Mouse (Mus musculus): ENCODE measurements around the gene Il15ra. TPM values are rescaled to one million over a fixed set of nuclear protein-coding genes. Genes with fewer than 3 reads are reported as not detected.
"Not testable (repeated sequence)": the region's sequence is repeated elsewhere in the genome, so short reads cannot be mapped to it uniquely, and the experiment has no call there.

The Il15ra gene
- total and polyA plus RNA-seq, 2 experiments from 2014 or later = 1.00 to 1.3 TPM

- 30% methylated on average over 6 of the region's 6 CpGs for WGBS
- Histone ChIP-seq H3K9me3 (ENCODE audit: low read length) (no peaks in the 10 kb centered on the region), H3K27ac (ENCODE audit: low read depth, low read length) (no peak overlapping the region), H3K4me3 (ENCODE audit: low read depth, low read length) (peak overlapping the region; percentile 49), H3K9ac (no peak overlapping the region), H3K4me2 (ENCODE audit: low read depth) (peak overlapping the region; percentile 99), H3K36me3 (ENCODE audit: insufficient read depth) (no peaks in the 10 kb centered on the region), H3K4me1 (ENCODE audit: insufficient read depth) (peaks cover 7% of the 10 kb centered on the region; the same call in 1 of the 2 replicates), H3K27me3 (ENCODE audit: insufficient read depth, low read length) (0 out of 2 replicates have a peak, but pooled peaks cover 4% of the 10 kb centered on the region)
- ATAC-seq = no peak; the same call in 1 of the 2 replicates
- no peak for TF ChIP-seq CTCF (IDR thresholded peaks at IDR 0.05; ENCODE audit: low read depth)
- DNase-seq = peak; percentile 30
These were observed 1.6 kb downstream of the Il15ra start for GRCm38 (mm10) chr2:11706746-11707065.

DNA sequence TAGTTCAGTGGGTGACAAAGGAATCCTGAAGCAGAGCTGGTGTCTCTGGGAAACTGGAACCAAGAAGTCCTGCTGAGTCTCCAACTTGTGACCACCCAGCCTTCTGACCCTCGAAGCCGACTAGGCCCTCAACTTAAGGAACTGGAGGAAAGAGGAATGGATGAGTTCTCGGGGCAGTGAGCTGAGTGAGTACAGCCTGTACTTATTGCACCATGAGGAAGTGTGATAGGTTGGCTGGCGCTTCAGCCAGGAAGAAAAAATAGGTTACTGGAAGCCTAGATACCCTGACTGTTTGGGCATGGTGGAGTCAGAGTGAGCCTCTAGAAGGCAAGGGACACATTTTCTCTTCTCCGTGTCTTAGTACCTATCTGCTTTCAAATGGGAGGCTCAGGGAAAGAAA lies 3.4 kb downstream of the Il15ra start:
- H3K9me3 ChIP-seq (ENCODE audit: low read length) = no peaks in the 10 kb centered on the region
- H3K27ac ChIP-seq (ENCODE audit: low read depth, low read length) = no peak overlapping the region
- H3K27me3 ChIP-seq (ENCODE audit: insufficient read depth, low read length) = 0 out of 2 replicates have a peak, but pooled peaks cover 4% of the 10 kb centered on the region
- no peak for TF ChIP-seq CTCF (IDR thresholded peaks at IDR 0.05; ENCODE audit: low read depth)
- ATAC-seq (no peak), DNase-seq (no peak)
- H3K4me1 ChIP-seq (ENCODE audit: insufficient read depth) = peaks cover 7% of the 10 kb centered on the region; the same call in 1 of the 2 replicates
- no peak overlapping the region for H3K9ac ChIP-seq
- WGBS = 80% methylated on average over 5 of the region's 5 CpGs
- no peak overlapping the region for H3K4me3 ChIP-seq (ENCODE audit: low read depth, low read length)
- no peaks in the 10 kb centered on the region for H3K36me3 ChIP-seq (ENCODE audit: insufficient read depth)
- H3K4me2 ChIP-seq (ENCODE audit: low read depth) = no peak overlapping the region

DNA sequence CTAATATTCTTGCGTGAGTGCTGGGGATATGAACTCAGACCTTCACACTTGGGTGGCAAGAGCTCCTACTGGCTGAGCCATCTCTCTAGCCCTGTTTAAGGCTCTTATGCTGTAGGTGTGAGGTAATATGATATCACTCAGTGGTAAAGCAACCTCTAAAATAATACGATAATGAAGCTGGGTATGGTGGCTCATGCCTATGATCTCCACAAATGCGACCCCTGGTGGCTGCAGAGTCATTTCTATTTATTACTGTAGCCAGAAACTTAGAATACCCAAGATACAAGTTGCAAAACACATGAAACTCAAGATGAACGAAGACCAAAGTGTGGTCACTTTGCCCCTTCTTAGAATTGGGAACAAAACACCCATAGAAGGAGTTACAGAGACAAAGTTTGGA lies 5.0 kb downstream of the Il15ra start:
- H3K27me3 ChIP-seq (ENCODE audit: insufficient read depth, low read length); H3K9me3 ChIP-seq (ENCODE audit: low read length); ATAC-seq; H3K4me2 ChIP-seq (ENCODE audit: low read depth); H3K27ac ChIP-seq (ENCODE audit: low read depth, low read length); H3K4me3 ChIP-seq (ENCODE audit: low read depth, low read length); H3K36me3 ChIP-seq (ENCODE audit: insufficient read depth); H3K4me1 ChIP-seq (ENCODE audit: insufficient read depth); H3K9ac ChIP-seq: not testable (repeated sequence)
- WGBS = 51% methylated on average over 4 of the region's 4 CpGs
- peak; percentile 47 for TF ChIP-seq CTCF (IDR thresholded peaks at IDR 0.05; ENCODE audit: low read depth)
- peak; percentile 11 for DNase-seq

- Histone ChIP-seq H3K4me3 (ENCODE audit: low read depth, low read length) (no peak overlapping the region), H3K27ac (ENCODE audit: low read depth, low read length) (no peak overlapping the region), H3K27me3 (ENCODE audit: insufficient read depth, low read length) (no peaks in the 10 kb centered on the region), H3K36me3 (ENCODE audit: insufficient read depth) (no peaks in the 10 kb centered on the region), H3K9ac (no peak overlapping the region), H3K9me3 (ENCODE audit: low read length) (no peaks in the 10 kb centered on the region), H3K4me2 (ENCODE audit: low read depth) (no peak overlapping the region), H3K4me1 (ENCODE audit: insufficient read depth) (no peaks in the 10 kb centered on the region)
- 85% methylated on average over 6 of the region's 6 CpGs for WGBS
- no peak for ATAC-seq
- no peak for TF ChIP-seq CTCF (IDR thresholded peaks at IDR 0.05; ENCODE audit: low read depth)
- DNase-seq = no peak
These were observed 7.4 kb downstream of the Il15ra start for GRCm38 (mm10) chr2:11712483-11712990.

DNA sequence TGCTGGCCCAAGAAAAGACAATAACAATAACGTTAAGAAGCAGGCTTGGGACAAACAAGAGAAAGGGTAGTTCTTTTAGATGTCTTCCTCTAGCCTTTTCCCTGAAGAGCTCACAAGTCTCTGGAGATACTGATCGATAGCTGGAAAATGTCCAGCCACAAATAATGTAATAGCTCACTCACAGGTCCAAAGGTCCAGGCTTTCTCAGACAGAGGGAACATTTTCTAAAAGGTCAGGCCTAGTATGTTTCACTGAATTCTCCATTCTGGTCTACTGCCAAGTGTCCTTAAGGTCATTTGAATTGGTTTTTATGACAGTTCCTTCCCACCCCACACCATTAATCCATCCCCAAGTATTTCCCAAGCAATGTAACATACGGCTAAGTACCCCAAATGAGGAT lies 7.9 kb downstream of the Il15ra start:
- 65% methylated on average over 3 of the region's 3 CpGs for WGBS
- no peak overlapping the region for H3K27ac ChIP-seq (ENCODE audit: low read depth, low read length)

DNA sequence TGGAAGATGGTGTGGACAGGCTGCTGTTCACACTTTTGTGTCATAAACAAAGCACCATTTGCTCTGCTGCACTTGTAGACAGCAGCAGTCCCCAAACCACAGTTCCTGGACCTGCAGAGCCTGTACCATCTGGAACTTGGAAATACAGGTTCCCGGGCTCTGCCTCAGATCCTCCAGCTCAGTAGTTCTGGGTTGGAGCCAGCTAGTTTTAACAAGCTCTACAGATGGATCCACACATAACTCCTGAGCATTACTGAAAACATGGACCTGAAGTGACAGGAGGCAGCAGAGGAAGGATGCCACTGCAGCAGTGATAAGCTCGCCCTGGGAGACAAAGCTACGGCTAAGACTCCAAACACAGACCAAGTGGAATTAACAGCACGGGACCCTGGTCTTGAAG lies 9.4 kb downstream of the Il15ra start:
- peak; percentile 65 for ATAC-seq
- DNase-seq = peak; percentile 39
- no peak overlapping the region for H3K27ac ChIP-seq (ENCODE audit: low read depth, low read length)
- H3K36me3 ChIP-seq (ENCODE audit: insufficient read depth) = no peaks in the 10 kb centered on the region
- no peak overlapping the region for H3K4me3 ChIP-seq (ENCODE audit: low read depth, low read length)
- H3K4me2 ChIP-seq (ENCODE audit: low read depth) = no peak overlapping the region
- H3K9me3 ChIP-seq (ENCODE audit: low read length) = no peaks in the 10 kb centered on the region
- no peak for TF ChIP-seq CTCF (IDR thresholded peaks at IDR 0.05; ENCODE audit: low read depth)
- WGBS = 68% methylated on average over 4 of the region's 4 CpGs
- H3K4me1 ChIP-seq (ENCODE audit: insufficient read depth) = no peaks in the 10 kb centered on the region
- H3K9ac ChIP-seq = no peak overlapping the region
- no peaks in the 10 kb centered on the region for H3K27me3 ChIP-seq (ENCODE audit: insufficient read depth, low read length)

More for the DNA sequence above, 7.9 kb downstream of the Il15ra start:
- Histone ChIP-seq H3K27me3 (ENCODE audit: insufficient read depth, low read length) (no peaks in the 10 kb centered on the region), H3K4me2 (ENCODE audit: low read depth) (no peak overlapping the region), H3K4me3 (ENCODE audit: low read depth, low read length) (no peak overlapping the region), H3K36me3 (ENCODE audit: insufficient read depth) (no peaks in the 10 kb centered on the region), H3K4me1 (ENCODE audit: insufficient read depth) (no peaks in the 10 kb centered on the region), H3K9ac (no peak overlapping the region), H3K9me3 (ENCODE audit: low read length) (no peaks in the 10 kb centered on the region)
- DNase-seq = no peak
- no peak for ATAC-seq
- no peak for TF ChIP-seq CTCF (IDR thresholded peaks at IDR 0.05; ENCODE audit: low read depth)

- Histone ChIP-seq H3K27ac (ENCODE audit: low read depth, low read length) (no peak overlapping the region), H3K4me3 (ENCODE audit: low read depth, low read length) (no peak overlapping the region), H3K4me2 (ENCODE audit: low read depth) (no peak overlapping the region), H3K36me3 (ENCODE audit: insufficient read depth) (no peaks in the 10 kb centered on the region), H3K9ac (no peak overlapping the region), H3K27me3 (ENCODE audit: insufficient read depth, low read length) (no peaks in the 10 kb centered on the region), H3K4me1 (ENCODE audit: insufficient read depth) (no peaks in the 10 kb centered on the region), H3K9me3 (ENCODE audit: low read length) (no peaks in the 10 kb centered on the region)
- WGBS = 83% methylated on average over 2 of the region's 2 CpGs
- TF ChIP-seq CTCF (IDR thresholded peaks at IDR 0.05; ENCODE audit: low read depth) = no peak
- DNase-seq (no peak), ATAC-seq (no peak)
These were observed 13.5 kb downstream of the Il15ra start for GRCm38 (mm10) chr2:11718573-11718972.
